Mouse (Mus musculus): ENCODE results near the gene Hopx.

Hopx gene

GRCm38 (mm10) chr5:77132457-77133135 is 17.7 kb upstream of the Hopx start:
- no peak for DNase-seq (ENCODE audit: low spot score in 2 of 2)

- DNase-seq (ENCODE audit: low spot score in 2 of 2): no peak
Measured at GRCm38 (mm10) chr5:77131879-77132278, 17.0 kb upstream of the Hopx start.

GRCm38 (mm10) chr5:77130310-77131020 is 15.5 kb upstream of the Hopx start:
- DNase-seq (ENCODE audit: low spot score in 2 of 2): no peak

GRCm38 (mm10) chr5:77129907-77130306 is 15.0 kb upstream of the Hopx start:
- no peak for DNase-seq (ENCODE audit: low spot score in 2 of 2)

- no peak for DNase-seq (ENCODE audit: low spot score in 2 of 2)
Measured at GRCm38 (mm10) chr5:77128854-77129253, 13.9 kb upstream of the Hopx start.

- DNase-seq (ENCODE audit: low spot score in 2 of 2): no peak
Measured at GRCm38 (mm10) chr5:77126415-77126968, 11.6 kb upstream of the Hopx start.

- DNase-seq (ENCODE audit: low spot score in 2 of 2): peak in 1 of 2 experiments; percentile 46
Measured at GRCm38 (mm10) chr5:77124817-77125283, 9.9 kb upstream of the Hopx start.

- DNase-seq (ENCODE audit: low spot score in 2 of 2): no peak
Measured at GRCm38 (mm10) chr5:77124165-77124564, 9.2 kb upstream of the Hopx start.

- no peak for DNase-seq (ENCODE audit: low spot score in 2 of 2)
Measured at GRCm38 (mm10) chr5:77123597-77123996, 8.7 kb upstream of the Hopx start.

GRCm38 (mm10) chr5:77122254-77123192 is 7.6 kb upstream of the Hopx start:
- no peak for DNase-seq (ENCODE audit: low spot score in 2 of 2)

GRCm38 (mm10) chr5:77120701-77121100 is 5.8 kb upstream of the Hopx start:
- no peak for DNase-seq (ENCODE audit: low spot score in 2 of 2)

GRCm38 (mm10) chr5:77119475-77120422 is 4.8 kb upstream of the Hopx start:
- peak; percentile 18 to 25 for DNase-seq (ENCODE audit: low spot score in 2 of 2)

GRCm38 (mm10) chr5:77115732-77116131 is 811 bp upstream of the Hopx start:
- DNase-seq (ENCODE audit: low spot score in 2 of 2): no peak

- no peak for DNase-seq (ENCODE audit: low spot score in 2 of 2)
Measured at GRCm38 (mm10) chr5:77113773-77114172, 1.1 kb downstream of the Hopx start.

GRCm38 (mm10) chr5:77112066-77112465 is 2.9 kb downstream of the Hopx start:
- DNase-seq (ENCODE audit: low spot score in 2 of 2): no peak

- DNase-seq (ENCODE audit: low spot score in 2 of 2): no peak
Measured at GRCm38 (mm10) chr5:77109814-77110213, 5.1 kb downstream of the Hopx start.

- DNase-seq (ENCODE audit: low spot score in 2 of 2): no peak
Measured at GRCm38 (mm10) chr5:77108806-77109205, 6.1 kb downstream of the Hopx start.

- no peak for DNase-seq (ENCODE audit: low spot score in 2 of 2)
Measured at GRCm38 (mm10) chr5:77107146-77107822, 7.6 kb downstream of the Hopx start.

- DNase-seq (ENCODE audit: low spot score in 2 of 2): no peak
Measured at GRCm38 (mm10) chr5:77102522-77103365, 12.2 kb downstream of the Hopx start.
